Mouse (Mus musculus) kidney, adult 2 months (tissue): ENCODE results near the gene Arid4a. TPM values are rescaled to one million over a fixed set of nuclear protein-coding genes. Genes with fewer than 3 reads are reported as not detected.
"Not testable (repeated sequence)": the region's sequence is repeated elsewhere in the genome, so short reads cannot be mapped to it uniquely, and the experiment has no call there.

Source experiments
- DNase-seq: peaks from one replicate; pipeline ENCODE4 v3.0.0; 2021
- H3K27ac ChIP-seq: fragments of 200-500 bp; 2 replicates; pipeline ENCODE4 v1.5.1; 2012; ENCODE audit warnings: low read depth, low read length, control low read depth, inconsistent platforms; ENCODE audit not compliant: insufficient read depth
- H3K27me3 ChIP-seq: fragments of 200-500 bp; replicated peaks from 2 replicates; pipeline ENCODE4 v1.6.1; 2012; ENCODE audit warnings: mild to moderate bottlenecking, moderate library complexity, low read length, inconsistent platforms; ENCODE audit not compliant: control insufficient read depth, insufficient read depth
- H3K36me3 ChIP-seq: fragments of 200-500 bp; 2 replicates; pipeline ENCODE4 v1.6.1; 2012; ENCODE audit warnings: mild to moderate bottlenecking, moderate library complexity, low read length, inconsistent platforms; ENCODE audit not compliant: control insufficient read depth, insufficient read depth
- H3K4me1 ChIP-seq: fragments of 200-500 bp; 2 replicates; pipeline ENCODE4 v1.6.1; 2011; ENCODE audit warnings: low read length; ENCODE audit not compliant: control insufficient read depth, insufficient read depth
- H3K4me3 ChIP-seq: fragments of 200-500 bp; 2 replicates; pipeline ENCODE4 v1.5.1; 2011; ENCODE audit warnings: mild to moderate bottlenecking, low read depth, low read length, control low read depth; ENCODE audit not compliant: insufficient read depth
- CTCF ChIP-seq: fragments of 200-500 bp; conservative IDR thresholded peaks from 2 replicates; pipeline ENCODE4 v1.5.1; 2011; ENCODE audit warnings: low read depth, mild to moderate bottlenecking, control low read depth, low read length, moderate library complexity, mixed read lengths; ENCODE audit not compliant: insufficient read depth, insufficient read length
- POLR2A ChIP-seq: fragments of 200-500 bp; IDR thresholded peaks from one replicate; pipeline ENCODE4 v1.6.1; 2011; ENCODE audit warnings: low read depth, low read length, control low read depth
- WGBS: fragments of 180-500 bp; shearing (Covaris S2); methylation state at CpG from one replicate; pipeline ENCODE4 v1.1.7; 2018; 5-methylcytosine and 5-hydroxymethylcytosine counted together
- polyA plus RNA-seq: library from polyadenylated mRNA; depleted of rRNA; stranded (reverse); fragments of >200 nt; gene quantifications from 2 replicates; pipeline ENCODE4 v1.2.3, GENCODE M21; 2012

The Arid4a gene
- polyA plus RNA-seq, 1 experiment, result 3.6 TPM

- 56% methylated on average over 12 of the region's 12 CpGs for WGBS
- H3K4me3 ChIP-seq, result no peak overlapping the region
- peak; percentile 52 for DNase-seq
Observed at GRCm38 (mm10) chr12:71073113-71073730, 57.4 kb downstream of the Arid4a start.

GRCm38 (mm10) chr12:71086331-71086730 is 70.5 kb downstream of the Arid4a start:
- Histone ChIP-seq H3K4me3 (no peak overlapping the region), H3K4me1 (no peaks in the 10 kb centered on the region), H3K27ac (no peak overlapping the region), H3K36me3 (peaks cover 2% of the 10 kb centered on the region), H3K27me3 (no peaks in the 10 kb centered on the region)
- no peak for DNase-seq
- WGBS, result 92% methylated on average over 8 of the region's 8 CpGs
- TF ChIP-seq CTCF, result no peak
- TF ChIP-seq POLR2A, result no peak

More at GRCm38 (mm10) chr12:71073113-71073730, 57.4 kb downstream of the Arid4a start:
- H3K27ac ChIP-seq, result no peak overlapping the region
- TF ChIP-seq CTCF (peak; percentile 49; the same call in 1 of the 2 replicates), POLR2A (no peak)
- no peaks in the 10 kb centered on the region for H3K4me1 ChIP-seq
- H3K36me3 ChIP-seq, result peaks cover 6% of the 10 kb centered on the region
- H3K27me3 ChIP-seq, result no peaks in the 10 kb centered on the region

- not testable (repeated sequence) for H3K27me3 ChIP-seq, DNase-seq, H3K4me3 ChIP-seq, H3K36me3 ChIP-seq, H3K27ac ChIP-seq, H3K4me1 ChIP-seq
- 75% methylated on average over 4 of the region's 4 CpGs for WGBS
Observed at GRCm38 (mm10) chr12:71104275-71104674, 88.5 kb downstream of the Arid4a start.

- no peak overlapping the region for H3K27ac ChIP-seq
- no peaks in the 10 kb centered on the region for H3K36me3 ChIP-seq
- H3K4me3 ChIP-seq, result no peak overlapping the region
- no peak for TF ChIP-seq CTCF
- TF ChIP-seq POLR2A, result no peak
- no peaks in the 10 kb centered on the region for H3K4me1 ChIP-seq
- 88% methylated on average over 6 of the region's 6 CpGs for WGBS
- no peaks in the 10 kb centered on the region for H3K27me3 ChIP-seq
- no peak for DNase-seq
Observed at GRCm38 (mm10) chr12:71107216-71107771, 91.5 kb downstream of the Arid4a start.

GRCm38 (mm10) chr12:71111331-71111730 is 95.5 kb downstream of the Arid4a start, which contains the start of gene Tomm20l:
TSS of gene Tomm20l (plus strand) at chr12:71111428.
- H3K27ac ChIP-seq, result no peak within 1 kb of the TSS
- no peaks in the 10 kb centered on the region for H3K36me3 ChIP-seq
- H3K4me3 ChIP-seq, result peak within 1 kb of the TSS; percentile 5; the same call in 1 of the 2 replicates
- H3K4me1 ChIP-seq, result no peaks in the 10 kb centered on the region
- peak; percentile 81 for DNase-seq
- no peaks in the 10 kb centered on the region for H3K27me3 ChIP-seq
- peak; percentile 34 for TF ChIP-seq CTCF
- TF ChIP-seq POLR2A, result no peak
- WGBS, result 7% methylated on average over 33 of the region's 33 CpGs

GRCm38 (mm10) chr12:71113074-71113473 is 97.3 kb downstream of the Arid4a start:
- no peak overlapping the region for H3K4me3 ChIP-seq
- no peak for DNase-seq
- no peaks in the 10 kb centered on the region for H3K27me3 ChIP-seq
- no peak for TF ChIP-seq POLR2A
- TF ChIP-seq CTCF, result no peak
- H3K4me1 ChIP-seq, result no peaks in the 10 kb centered on the region
- 83% methylated on average over 10 of the region's 10 CpGs for WGBS
- no peak overlapping the region for H3K27ac ChIP-seq
- no peaks in the 10 kb centered on the region for H3K36me3 ChIP-seq

GRCm38 (mm10) chr12:71113675-71114288 is 98.0 kb downstream of the Arid4a start:
- 26% methylated on average over 12 of the region's 12 CpGs for WGBS
- no peak for TF ChIP-seq POLR2A
- Histone ChIP-seq H3K4me1 (no peaks in the 10 kb centered on the region), H3K27me3 (no peaks in the 10 kb centered on the region), H3K36me3 (no peaks in the 10 kb centered on the region), H3K4me3 (no peak overlapping the region), H3K27ac (no peak overlapping the region)
- peak; percentile 76 for DNase-seq
